Mouse (Mus musculus) CD4-positive, CD25-positive, alpha-beta regulatory T cell, adult 2 months (primary cell): ENCODE data around the gene Trpm7.

ENCODE experiments used
- DNase-seq: peaks from one replicate; pipeline ENCODE4 v3.0.0-alpha.2; 2012; ENCODE audit warnings: low read depth, low spot score

Trpm7 gene

GRCm38 (mm10) chr2:126816644-126817347, 59.2 kb downstream of the Trpm7 start:
- no peak for DNase-seq

- DNase-seq = no peak
These were observed 60.2 kb downstream of the Trpm7 start for GRCm38 (mm10) chr2:126815822-126816221.

- no peak for DNase-seq
These were observed 74.0 kb downstream of the Trpm7 start for GRCm38 (mm10) chr2:126801980-126802379.

- no peak for DNase-seq
These were observed 77.6 kb downstream of the Trpm7 start for GRCm38 (mm10) chr2:126798455-126798854.

DNA sequence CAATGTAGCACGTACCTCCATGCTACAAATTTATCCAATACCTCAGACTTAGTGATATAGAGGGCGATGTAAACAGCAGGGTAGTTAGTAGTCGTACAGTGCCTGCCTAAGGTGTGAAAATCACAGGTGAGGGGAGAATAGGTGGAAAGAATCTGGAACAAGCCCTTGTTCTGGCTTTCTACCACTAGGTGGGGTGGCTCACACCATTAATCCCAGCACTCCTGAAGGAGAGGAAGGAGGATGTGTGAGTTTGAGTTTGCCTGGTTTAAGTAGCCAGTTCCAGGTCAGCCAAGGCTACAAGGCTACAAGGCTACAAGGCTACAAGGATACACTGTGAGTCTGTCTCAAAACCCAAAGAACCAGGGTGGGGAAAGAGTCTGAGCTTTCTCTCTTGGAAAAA, 80.3 kb downstream of the Trpm7 start:
- peak; percentile 8 for DNase-seq

DNA sequence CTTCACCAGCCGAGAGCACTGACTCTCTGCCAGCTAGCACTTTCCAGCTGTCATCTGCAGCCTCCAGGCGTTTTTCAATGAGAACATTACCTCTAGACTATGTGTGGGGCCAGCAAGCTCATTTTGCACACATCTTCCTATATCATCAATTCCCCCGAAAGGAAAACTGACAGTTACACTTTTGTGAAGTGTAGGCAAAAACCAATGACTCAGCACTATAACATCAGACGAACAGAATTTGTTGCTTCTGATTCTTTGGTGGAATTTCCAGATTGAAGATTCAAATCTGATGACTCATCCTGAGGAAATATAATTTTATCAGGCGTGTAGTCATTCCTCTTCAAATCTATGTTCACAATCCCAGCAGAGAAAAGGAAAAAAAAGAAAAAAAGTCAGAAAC, 83.4 kb downstream of the Trpm7 start:
- no peak for DNase-seq

DNA sequence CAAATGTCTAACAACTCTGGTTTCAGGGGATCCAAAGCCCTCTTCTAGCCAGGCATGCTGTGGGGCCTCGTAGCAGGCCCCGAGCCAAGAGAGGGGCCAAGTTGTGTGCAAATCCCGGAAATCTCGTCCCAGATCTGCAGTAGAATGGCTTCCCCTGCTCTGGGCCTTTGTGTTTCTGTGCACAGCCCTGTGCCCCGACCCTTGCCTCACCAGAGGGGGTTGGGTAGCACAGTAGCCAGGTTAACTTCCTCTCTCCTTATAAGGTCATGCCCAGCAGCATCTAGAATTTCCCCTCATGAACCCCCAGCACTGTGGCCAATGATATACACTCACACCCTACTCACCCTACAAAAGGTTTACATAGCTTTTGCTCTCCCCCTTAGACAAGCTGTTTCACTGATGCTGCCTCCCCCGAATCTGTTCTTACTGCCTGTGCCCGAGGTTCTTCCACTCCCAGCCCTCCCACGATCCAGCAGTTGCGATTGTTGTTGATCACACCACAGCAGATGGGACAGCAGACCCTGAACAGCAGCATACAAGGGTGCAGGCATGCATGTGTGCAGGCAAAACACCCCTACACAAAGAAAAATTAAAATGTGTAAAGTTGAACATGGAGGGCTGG, 88.2 kb downstream of the Trpm7 start:
- no peak for DNase-seq

DNA sequence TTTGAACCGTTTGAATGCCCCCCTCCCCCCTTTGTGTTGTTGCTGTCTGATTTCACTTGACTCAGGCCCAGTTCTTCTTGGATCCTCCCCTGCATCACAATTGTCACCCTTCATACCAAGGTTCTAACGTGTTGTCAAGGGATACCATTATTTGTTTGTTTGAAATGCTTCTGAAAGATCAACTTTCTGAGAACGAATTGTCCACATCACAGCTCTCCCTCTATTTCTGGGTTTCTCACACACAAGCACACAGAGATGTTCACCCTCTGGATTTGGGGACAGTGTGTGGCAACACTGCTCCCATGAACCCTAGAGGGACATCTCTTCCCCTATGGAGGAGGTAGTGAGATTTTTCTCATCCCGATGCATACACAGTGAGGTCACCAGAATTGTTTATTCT, 92.7 kb downstream of the Trpm7 start, which contains the start of gene Usp50:
Gene Usp50 (minus strand): TSS at position 101 of the 400 bp plus-strand sequence.
- DNase-seq = no peak

DNA sequence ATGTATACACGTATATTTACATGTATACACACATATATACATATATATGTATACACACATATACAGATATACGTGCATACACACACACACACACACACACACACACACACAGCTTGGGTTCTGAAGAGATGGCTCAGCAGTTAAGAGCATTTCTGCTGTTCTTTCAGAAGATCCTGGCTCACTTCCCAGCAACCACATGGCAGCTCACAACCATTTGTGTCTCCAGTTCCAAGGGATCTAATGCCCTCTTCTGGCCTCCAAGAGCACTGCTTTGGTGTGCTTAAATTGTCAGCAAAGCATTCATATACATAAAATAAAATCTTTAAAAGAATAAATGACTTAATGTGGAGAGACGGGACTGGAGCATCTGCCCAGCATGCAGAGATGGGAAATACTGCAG, 93.6 kb downstream of the Trpm7 start:
- peak; percentile 9 for DNase-seq

GRCm38 (mm10) chr2:126781478-126781877, 94.6 kb downstream of the Trpm7 start:
- no peak for DNase-seq

GRCm38 (mm10) chr2:126780286-126780685, 95.7 kb downstream of the Trpm7 start:
- no peak for DNase-seq

- DNase-seq = no peak
These were observed 97.2 kb downstream of the Trpm7 start for GRCm38 (mm10) chr2:126778806-126779205.

GRCm38 (mm10) chr2:126776416-126776815, 99.6 kb downstream of the Trpm7 start:
- DNase-seq = no peak

DNA sequence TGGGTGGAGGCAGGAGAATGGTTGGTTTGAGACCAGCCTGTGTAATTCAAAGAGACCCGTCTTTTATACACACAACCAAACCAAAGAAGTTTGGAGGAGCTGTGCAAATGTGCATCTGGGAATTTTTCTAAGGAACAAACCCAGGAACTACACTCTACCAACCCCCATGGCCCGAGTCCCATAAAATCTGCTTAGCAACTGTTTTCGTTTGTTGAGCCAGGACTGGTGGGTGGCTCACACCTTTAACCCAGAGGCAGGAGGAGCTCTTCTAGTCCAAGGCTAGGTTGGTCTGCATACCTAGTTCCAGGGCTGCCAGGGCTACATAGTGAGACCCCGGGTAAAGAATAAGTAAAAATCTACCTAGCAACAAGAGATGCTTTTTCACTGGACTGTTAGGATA, 100.1 kb downstream of the Trpm7 start:
- no peak for DNase-seq

GRCm38 (mm10) chr2:126772217-126772616, 103.8 kb downstream of the Trpm7 start:
- no peak for DNase-seq

- no peak for DNase-seq
These were observed 106.4 kb downstream of the Trpm7 start for GRCm38 (mm10) chr2:126769431-126770181.

DNA sequence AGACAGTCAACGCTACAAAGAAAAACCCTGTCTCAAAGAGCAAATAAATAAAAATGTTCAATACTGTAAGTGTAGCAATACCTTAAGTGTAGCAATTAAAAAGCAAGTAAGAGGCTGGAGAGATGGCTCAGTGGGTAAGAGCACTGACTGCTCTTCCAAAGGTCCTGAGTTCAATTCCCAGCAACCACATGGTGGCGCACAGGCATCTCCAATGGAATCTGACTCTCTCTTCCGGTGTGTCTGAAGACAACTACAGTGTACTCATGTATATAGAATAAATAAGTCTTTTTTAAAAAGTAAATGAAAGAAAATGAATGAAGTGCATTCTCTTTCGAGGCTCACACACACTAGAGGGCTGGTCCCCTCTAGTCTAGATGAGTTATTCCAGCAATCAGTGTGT, 107.8 kb downstream of the Trpm7 start:
- DNase-seq = no peak

DNA sequence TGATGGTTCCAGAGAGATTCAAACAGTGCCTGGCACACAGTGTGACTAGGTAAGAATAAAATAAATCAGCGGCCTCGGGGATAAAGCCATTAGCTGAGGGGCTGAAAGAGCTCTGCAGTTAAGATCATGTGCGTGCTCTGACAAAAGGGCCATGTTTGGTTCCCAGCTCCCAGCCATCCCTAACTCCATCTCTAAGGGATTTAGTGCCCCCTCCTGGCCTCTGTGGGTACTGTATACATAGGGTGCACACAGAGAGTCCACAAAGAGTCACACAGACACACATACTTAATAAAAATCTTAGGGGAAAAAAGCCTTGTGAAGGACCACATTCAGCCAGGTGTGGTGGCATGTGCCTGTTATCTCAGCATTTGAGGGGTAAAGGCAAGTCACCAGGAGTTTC, 108.4 kb downstream of the Trpm7 start:
- peak; percentile 13 for DNase-seq

- DNase-seq = no peak
These were observed 110.0 kb downstream of the Trpm7 start for GRCm38 (mm10) chr2:126765867-126766582.

DNA sequence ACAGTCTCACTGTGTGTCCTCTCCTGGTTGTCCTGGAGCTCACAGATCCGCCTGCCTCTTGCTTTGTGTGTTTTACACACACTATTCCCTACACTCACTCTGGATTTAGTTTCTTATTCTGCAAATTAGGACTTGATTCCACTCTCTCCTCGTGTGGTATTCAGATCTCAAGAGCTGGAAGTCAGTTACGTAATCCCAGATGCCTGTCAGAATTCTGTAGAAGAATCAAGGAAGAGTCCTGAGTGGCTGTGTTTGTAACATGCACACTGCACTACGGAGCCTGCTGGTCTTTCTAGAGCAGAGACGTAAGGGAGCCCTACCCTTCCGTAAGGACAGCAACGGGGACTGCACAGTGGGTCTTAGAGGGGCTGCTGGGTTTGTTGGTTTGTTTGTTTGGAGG, 116.7 kb downstream of the Trpm7 start:
- DNase-seq = no peak

- no peak for DNase-seq
These were observed 120.4 kb downstream of the Trpm7 start for GRCm38 (mm10) chr2:126755664-126756063.

- no peak for DNase-seq
These were observed 132.6 kb downstream of the Trpm7 start for GRCm38 (mm10) chr2:126743389-126743788.
